Mouse (Mus musculus): ENCODE data around the gene Serpina3a. TPM values are rescaled to one million over a fixed set of nuclear protein-coding genes. Genes with fewer than 3 reads are reported as not detected.

Gene Serpina3a
- polyA plus RNA-seq, 1 experiment from 2014 or later = not detected

DNA sequence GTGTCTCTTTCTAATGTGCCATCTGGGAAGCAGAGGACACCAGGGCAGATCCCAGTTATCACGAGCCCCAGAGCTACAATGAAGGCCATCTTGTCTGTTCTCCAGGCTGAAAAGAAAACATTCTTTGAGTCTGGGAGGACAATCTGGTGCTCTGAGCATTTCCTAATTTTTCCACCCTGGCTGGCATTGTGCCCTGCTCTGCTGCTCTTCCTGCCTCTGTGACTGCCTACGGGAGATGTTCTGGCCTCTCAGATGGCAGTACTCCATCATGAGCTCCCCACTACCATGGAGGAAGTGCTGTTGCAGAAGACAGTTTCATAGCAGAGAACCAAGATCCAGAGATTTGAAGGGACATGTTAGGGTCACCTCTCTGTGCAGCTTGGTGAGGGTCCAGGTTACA, 39.5 kb downstream of the Serpina3a start:
- no peaks in the 10 kb centered on the region for H3K9me3 ChIP-seq
- H3K4me3 ChIP-seq = no peak overlapping the region
- WGBS = 90% methylated on average over 2 of the region's 2 CpGs
- H3K4me1 ChIP-seq = no peaks in the 10 kb centered on the region
- no peak overlapping the region for H3K27ac ChIP-seq
- no peaks in the 10 kb centered on the region for H3K27me3 ChIP-seq (replicated peaks)
- no peak overlapping the region for H3K9ac ChIP-seq
- ATAC-seq (ENCODE audit: low FRiP score, low read depth) = no peak
- no peak overlapping the region for H3K4me2 ChIP-seq (replicated peaks)
- no peaks in the 10 kb centered on the region for H3K36me3 ChIP-seq

- no peak overlapping the region for H3K27ac ChIP-seq
- H3K4me2 ChIP-seq (replicated peaks) = no peak overlapping the region
- H3K36me3 ChIP-seq = no peaks in the 10 kb centered on the region
- no peaks in the 10 kb centered on the region for H3K27me3 ChIP-seq (replicated peaks)
- WGBS = 78% methylated on average over 3 of the region's 3 CpGs
- ATAC-seq (ENCODE audit: low FRiP score, low read depth) = no peak
- no peak overlapping the region for H3K4me3 ChIP-seq
- H3K9ac ChIP-seq = no peak overlapping the region
- no peaks in the 10 kb centered on the region for H3K9me3 ChIP-seq
- no peaks in the 10 kb centered on the region for H3K4me1 ChIP-seq
Measured at GRCm38 (mm10) chr12:104153041-104153645, 40.6 kb downstream of the Serpina3a start.

GRCm38 (mm10) chr12:104153656-104154055, 41.1 kb downstream of the Serpina3a start, which contains the start of gene Serpina3c:
Serpina3c (minus strand) TSS chr12:104153870.
- H3K27ac ChIP-seq = no peak within 1 kb of the TSS
- H3K9ac ChIP-seq = no peak within 1 kb of the TSS
- H3K27me3 ChIP-seq (replicated peaks) = no peaks in the 10 kb centered on the region
- H3K4me1 ChIP-seq = no peaks in the 10 kb centered on the region
- no peak within 1 kb of the TSS for H3K4me3 ChIP-seq
- no peak for ATAC-seq (ENCODE audit: low FRiP score, low read depth)
- WGBS = 92% methylated on average over 2 of the region's 2 CpGs
- no peaks in the 10 kb centered on the region for H3K36me3 ChIP-seq
- H3K4me2 ChIP-seq (replicated peaks) = no peak within 1 kb of the TSS
- H3K9me3 ChIP-seq = no peaks in the 10 kb centered on the region

Other genes starting within 250 kb of the Serpina3a start
- 0.34 TPM in 1 of 2 replicates, not detected in the other for gene Serpina1a, start 249.2 kb upstream of the Serpina3a start, polyA plus RNA-seq (2016; fragmentation: Nextera tagmentation; extraction: Ambion mirVana)
- gene Serpina1c, start 207.8 kb upstream of the Serpina3a start, polyA plus RNA-seq (2016; fragmentation: Nextera tagmentation; extraction: Ambion mirVana) = not detected in 2 replicates
- not detected in 2 replicates for gene Serpina1e, start 153.7 kb upstream of the Serpina3a start, polyA plus RNA-seq (2016; fragmentation: Nextera tagmentation; extraction: Ambion mirVana)
- gene Serpina11, start 122.8 kb upstream of the Serpina3a start, polyA plus RNA-seq (2016; fragmentation: Nextera tagmentation; extraction: Ambion mirVana) = not detected in 2 replicates
- gene Serpina9, start 99.0 kb upstream of the Serpina3a start, polyA plus RNA-seq (2016; fragmentation: Nextera tagmentation; extraction: Ambion mirVana) = not detected in 2 replicates
- not detected in 2 replicates for gene Serpina12, start 68.3 kb upstream of the Serpina3a start, polyA plus RNA-seq (2016; fragmentation: Nextera tagmentation; extraction: Ambion mirVana)
- not detected in 2 replicates for gene Serpina5, start 11.6 kb upstream of the Serpina3a start, polyA plus RNA-seq (2016; fragmentation: Nextera tagmentation; extraction: Ambion mirVana)
- gene Serpina3b, start 15.3 kb downstream of the Serpina3a start, polyA plus RNA-seq (2016; fragmentation: Nextera tagmentation; extraction: Ambion mirVana) = not detected in 2 replicates
- not detected in 2 replicates for gene Serpina3c, start 41.1 kb downstream of the Serpina3a start, polyA plus RNA-seq (2016; fragmentation: Nextera tagmentation; extraction: Ambion mirVana)
- gene Serpina3f, start 101.8 kb downstream of the Serpina3a start, polyA plus RNA-seq (2016; fragmentation: Nextera tagmentation; extraction: Ambion mirVana) = not detected in 2 replicates
- gene Serpina3g, start 123.5 kb downstream of the Serpina3a start, polyA plus RNA-seq (2016; fragmentation: Nextera tagmentation; extraction: Ambion mirVana) = 1.9 and 2.1 TPM in 2 replicates
- 0.30 TPM in 1 of 2 replicates, not detected in the other for gene Serpina3i, start 150.4 kb downstream of the Serpina3a start, polyA plus RNA-seq (2016; fragmentation: Nextera tagmentation; extraction: Ambion mirVana)
- not detected in 2 replicates for gene Serpina3j, start 201.8 kb downstream of the Serpina3a start, polyA plus RNA-seq (2016; fragmentation: Nextera tagmentation; extraction: Ambion mirVana)
- not detected in 2 replicates for gene Serpina3k, start 225.8 kb downstream of the Serpina3a start, polyA plus RNA-seq (2016; fragmentation: Nextera tagmentation; extraction: Ambion mirVana)
- gene Serpina3m, start 225.8 kb downstream of the Serpina3a start, polyA plus RNA-seq (2016; fragmentation: Nextera tagmentation; extraction: Ambion mirVana) = not detected in 2 replicates